Mouse (Mus musculus): ENCODE data around the gene Prdx5. TPM values are rescaled to one million over a fixed set of nuclear protein-coding genes. Genes with fewer than 3 reads are reported as not detected.

The Prdx5 gene
- total and polyA plus RNA-seq, 3 experiments, result 130 to 246 TPM; not detected in 1

GRCm38 (mm10) chr19:6933102-6933435 lies 23.2 kb upstream of the Prdx5 start:
- no peak overlapping the region for H3K27ac ChIP-seq (ENCODE audit: control insufficient read depth, low read depth, low read length)
- H3K4me1 ChIP-seq (ENCODE audit: control insufficient read depth in 1 of 2, insufficient read depth in 2 of 2, low read length in 2 of 2), result no peaks in the 10 kb centered on the region
- H3K27me3 ChIP-seq (ENCODE audit: control insufficient read depth in 1 of 2, insufficient read depth in 2 of 2, low read length in 2 of 2), result no peaks in the 10 kb centered on the region
- no peaks in the 10 kb centered on the region for H3K9me3 ChIP-seq (replicated peaks; ENCODE audit: insufficient read depth, low read length)
- H3K9ac ChIP-seq (ENCODE audit: control insufficient read depth, low read depth, low read length, poor library complexity, severe bottlenecking), result no peak overlapping the region
- TF ChIP-seq MYB (IDR thresholded peaks at IDR 0.05; ENCODE audit: low read depth, low read length), result no peak
- TF ChIP-seq JUND (IDR thresholded peaks at IDR 0.05; ENCODE audit: low read depth, low read length), result no peak
- TF ChIP-seq ZKSCAN1 (IDR thresholded peaks at IDR 0.05; ENCODE audit: low read depth, low read length), result no peak
- no peak for TF ChIP-seq CHD1 (IDR thresholded peaks at IDR 0.05; ENCODE audit: low read depth, low read length)
- TF ChIP-seq ZC3H11A (IDR thresholded peaks at IDR 0.05; ENCODE audit: low read depth, low read length), result no peak
- DNase-seq (ENCODE audit: low read depth, low spot score), result no peak
- no peak overlapping the region for H3K4me3 ChIP-seq (ENCODE audit: control insufficient read depth in 1 of 2, insufficient read depth in 1 of 2, low read depth in 2 of 2, low read length in 2 of 2)
- H3K36me3 ChIP-seq (ENCODE audit: control insufficient read depth in 1 of 2, insufficient read depth in 2 of 2, low read length in 2 of 2), result no peaks in the 10 kb centered on the region
- H3K79me2 ChIP-seq (ENCODE audit: control insufficient read depth, insufficient read depth, low read length, poor library complexity), result no peaks in the 10 kb centered on the region

- no peaks in the 10 kb centered on the region for H3K79me2 ChIP-seq (ENCODE audit: control insufficient read depth, insufficient read depth, low read length, poor library complexity)
- no peaks in the 10 kb centered on the region for H3K36me3 ChIP-seq (ENCODE audit: control insufficient read depth in 1 of 2, insufficient read depth in 2 of 2, low read length in 2 of 2)
- no peaks in the 10 kb centered on the region for H3K27me3 ChIP-seq (ENCODE audit: control insufficient read depth in 1 of 2, insufficient read depth in 2 of 2, low read length in 2 of 2)
- no peak for DNase-seq (ENCODE audit: low read depth, low spot score)
- TF ChIP-seq CHD2 (IDR thresholded peaks at IDR 0.05; ENCODE audit: low read length) (no peak), TCF12 (IDR thresholded peaks at IDR 0.05; ENCODE audit: low read depth, low read length) (no peak), KAT2A (conservative IDR thresholded peaks at IDR 0.05; ENCODE audit: low read depth, low read length) (no peak), ZNF384 (IDR thresholded peaks at IDR 0.05; ENCODE audit: low read depth, low read length) (no peak), EP300 (IDR thresholded peaks at IDR 0.05; ENCODE audit: low read depth in 1 of 2, low read length in 2 of 2) (no peak), UBTF (IDR thresholded peaks at IDR 0.05; ENCODE audit: borderline replicate concordance, insufficient read depth, low read depth, low read length) (no peak), MAFK (IDR thresholded peaks at IDR 0.05; ENCODE audit: borderline replicate concordance, low read depth, low read length) (no peak), NRF1 (IDR thresholded peaks at IDR 0.05; ENCODE audit: insufficient read depth, low read depth, low read length, poor library complexity, severe bottlenecking) (no peak), CHD1 (IDR thresholded peaks at IDR 0.05; ENCODE audit: low read depth, low read length) (no peak), MAZ (IDR thresholded peaks at IDR 0.05; ENCODE audit: low read depth, low read length) (no peak), ZMIZ1 (IDR thresholded peaks at IDR 0.05; ENCODE audit: low read depth, low read length) (no peak), ZKSCAN1 (IDR thresholded peaks at IDR 0.05; ENCODE audit: low read depth, low read length) (no peak), NELFE (IDR thresholded peaks at IDR 0.05; ENCODE audit: low read depth, low read length) (no peak), ELF1 (IDR thresholded peaks at IDR 0.05; ENCODE audit: low read depth, low read length) (no peak), POLR2AphosphoS5 (IDR thresholded peaks at IDR 0.05; ENCODE audit: borderline replicate concordance, low read depth, low read length) (no peak), SMC3 (IDR thresholded peaks at IDR 0.05; ENCODE audit: low read depth, low read length) (no peak), ETS1 (IDR thresholded peaks at IDR 0.05; ENCODE audit: low read depth, low read length) (no peak)
- no peak overlapping the region for H3K4me3 ChIP-seq (ENCODE audit: control insufficient read depth in 1 of 2, insufficient read depth in 1 of 2, low read depth in 2 of 2, low read length in 2 of 2)
- no peak overlapping the region for H3K27ac ChIP-seq (ENCODE audit: control insufficient read depth, low read depth, low read length)
- H3K4me1 ChIP-seq (ENCODE audit: control insufficient read depth in 1 of 2, insufficient read depth in 2 of 2, low read length in 2 of 2), result no peaks in the 10 kb centered on the region
- H3K9ac ChIP-seq (ENCODE audit: control insufficient read depth, low read depth, low read length, poor library complexity, severe bottlenecking), result no peak overlapping the region
- H3K9me3 ChIP-seq (replicated peaks; ENCODE audit: insufficient read depth, low read length), result no peaks in the 10 kb centered on the region
Observed at GRCm38 (mm10) chr19:6932018-6932417, 22.1 kb upstream of the Prdx5 start.
